Mouse (Mus musculus) right cerebral cortex, postnatal 25 days (tissue): Measurements from ENCODE around the gene AI593442.

Source experiments
- DNase-seq: peaks from one replicate; pipeline ENCODE4 v3.0.0; 2022

The AI593442 gene

DNA sequence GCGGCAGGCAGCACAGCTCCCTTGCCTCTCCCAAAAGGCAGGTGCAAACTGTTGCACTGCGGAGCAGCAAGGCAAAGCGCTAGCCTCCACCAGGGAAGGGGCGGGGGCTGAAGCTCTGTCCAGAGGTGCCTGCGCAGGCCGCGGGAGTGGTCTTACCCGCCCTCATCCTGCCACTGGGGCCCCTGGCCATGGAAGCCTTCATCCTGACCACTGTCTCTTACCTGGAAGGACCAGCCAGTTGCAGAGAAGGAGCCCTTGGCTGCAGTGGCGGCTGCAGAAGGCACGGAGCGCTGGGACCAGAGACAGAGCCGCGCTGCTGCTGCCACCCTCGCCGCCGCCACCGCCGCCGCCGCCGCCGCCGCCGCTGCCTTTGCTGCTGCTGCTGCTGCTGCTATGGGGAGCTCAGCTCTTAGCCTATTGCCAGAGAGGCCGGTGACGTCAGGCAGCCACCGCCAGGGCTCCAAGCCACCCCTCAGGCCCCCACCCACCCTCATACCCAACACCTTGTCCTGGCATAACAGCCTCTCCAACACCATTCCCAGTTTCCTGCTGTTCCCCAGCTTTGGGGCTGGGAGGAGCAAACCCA lies at the start of gene AI593442:
Gene AI593442, minus strand, starts transcription at position 419 of the 586 bp plus-strand sequence.
- peak; percentile 85 for DNase-seq

DNA sequence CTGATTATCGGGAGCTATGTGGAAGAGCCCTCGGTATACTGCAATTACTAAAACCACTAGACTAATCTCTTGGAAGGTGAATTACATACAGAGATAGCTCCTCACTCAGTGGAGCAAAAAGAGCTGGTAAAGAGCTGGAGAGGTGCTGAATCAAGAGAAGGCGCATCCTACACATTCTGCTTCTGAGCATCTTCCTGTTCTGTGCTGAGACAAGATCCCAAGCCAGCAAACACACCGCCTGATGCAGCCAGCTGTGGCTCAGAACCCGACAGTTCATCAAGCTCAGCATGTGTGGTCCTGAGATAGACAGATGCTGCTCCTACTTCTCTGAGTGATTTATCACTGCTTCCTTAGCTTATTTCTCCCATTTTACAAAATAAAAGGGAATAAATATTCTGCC lies 49.2 kb upstream of the AI593442 start:
- no peak for DNase-seq

DNA sequence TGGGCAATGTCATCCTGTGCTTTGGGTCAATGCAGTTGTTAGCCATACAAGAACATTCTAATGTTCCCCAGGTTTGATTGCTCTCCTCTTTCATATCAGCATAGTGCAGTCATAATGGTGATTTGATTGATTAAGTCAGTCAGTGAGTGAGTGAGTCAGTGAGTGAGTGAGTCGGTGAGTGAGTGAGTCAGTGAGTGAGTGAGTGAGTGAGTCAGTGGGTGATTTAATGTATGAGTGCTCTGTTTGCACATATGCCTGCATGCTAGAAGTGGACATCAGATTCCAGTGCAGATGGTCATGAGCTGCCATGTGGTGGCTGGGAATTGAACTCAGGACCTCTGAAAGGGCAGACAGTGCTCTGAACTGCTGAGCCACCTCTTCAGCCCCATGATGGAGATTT lies 43.0 kb upstream of the AI593442 start:
- DNase-seq = no peak

DNA sequence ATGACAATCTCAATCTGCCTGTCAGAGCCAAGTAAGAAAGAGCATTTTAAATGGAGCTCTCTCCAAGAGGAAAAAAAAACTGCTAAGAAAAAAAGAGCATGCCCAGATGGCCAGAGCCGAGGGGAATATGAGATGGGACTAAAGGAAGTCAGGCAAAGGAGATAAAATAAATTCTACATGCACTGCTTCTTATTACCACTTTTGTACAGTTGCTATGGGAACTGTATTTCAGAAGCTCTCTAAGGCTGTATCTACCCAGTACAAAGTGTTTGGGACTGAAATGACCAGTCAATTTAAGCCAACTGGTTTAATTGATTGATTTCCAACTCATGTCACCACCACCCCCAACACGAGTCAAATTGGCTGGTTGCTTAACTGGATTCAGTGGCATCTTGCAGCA lies 40.0 kb upstream of the AI593442 start:
- no peak for DNase-seq

DNA sequence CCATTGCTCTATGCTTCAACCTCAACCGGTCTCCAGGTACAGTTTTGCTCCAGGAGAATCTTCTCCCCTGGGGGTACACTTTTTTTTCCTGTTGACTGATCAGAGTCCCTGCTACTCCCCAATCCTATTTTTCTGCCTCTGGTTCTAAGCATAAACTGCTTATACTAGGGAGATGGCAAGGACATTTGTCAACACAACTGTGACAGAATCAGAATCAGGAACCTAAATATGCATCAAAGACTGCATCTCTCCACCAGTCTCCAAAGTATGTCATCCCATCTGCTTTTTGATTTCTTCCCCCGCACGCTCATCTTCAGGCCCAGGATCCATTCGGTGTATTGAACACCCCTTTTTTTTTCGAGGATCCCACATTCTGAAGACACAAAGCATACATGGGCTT lies 456 bp upstream of the AI593442 start:
- DNase-seq = no peak

DNA sequence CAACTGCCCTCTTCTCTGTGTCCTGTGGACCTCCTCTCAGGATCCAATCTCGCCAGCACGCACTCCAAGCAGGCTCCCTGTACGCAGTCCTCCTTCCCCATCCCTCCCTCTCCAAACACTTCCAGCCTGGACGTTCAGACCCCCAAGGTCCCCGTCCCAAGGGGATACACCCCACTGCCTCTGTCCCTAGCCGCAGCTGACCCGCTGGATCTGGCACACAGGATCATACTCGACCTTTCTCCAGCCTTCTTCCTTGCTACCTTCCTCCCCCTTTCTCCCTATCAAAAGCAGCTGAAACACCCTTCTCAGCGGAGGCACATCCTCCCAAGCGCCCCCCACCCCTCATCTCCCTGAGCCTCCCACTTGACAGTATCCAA lies 753 bp downstream of the AI593442 start:
- DNase-seq = no peak

DNA sequence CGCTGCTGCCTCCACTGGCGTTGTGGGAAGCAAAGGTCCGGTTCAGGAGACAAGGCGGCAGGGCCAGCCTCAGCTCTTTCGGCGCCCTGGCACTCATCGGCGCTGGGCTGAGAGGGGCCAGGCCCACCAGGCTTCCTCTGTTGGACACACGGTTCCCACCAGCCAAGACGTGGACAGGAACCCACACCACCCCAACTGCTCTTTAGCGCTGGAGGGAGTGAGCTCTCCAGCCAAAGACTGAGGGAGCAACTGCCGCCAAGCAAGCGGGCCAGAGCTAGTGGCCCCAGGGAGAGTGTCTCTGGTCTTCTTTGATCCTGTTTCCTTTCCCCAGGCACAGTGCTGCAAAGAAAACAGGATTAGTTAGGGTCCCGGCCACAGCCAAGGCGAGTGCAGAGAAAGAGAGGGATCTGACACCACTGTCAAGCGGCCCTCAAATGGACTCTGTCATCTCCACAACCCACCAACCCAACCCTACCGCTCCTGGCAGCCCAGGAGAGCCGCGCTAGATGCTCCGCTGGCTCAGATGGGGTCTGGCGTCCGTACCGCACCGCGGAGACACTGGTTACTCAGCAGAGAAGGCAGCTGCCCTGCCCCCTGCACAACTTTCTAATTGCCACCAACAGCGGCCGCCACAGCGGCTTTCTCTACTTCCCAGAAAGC lies 1.3 kb downstream of the AI593442 start:
- peak; percentile 57 for DNase-seq

DNA sequence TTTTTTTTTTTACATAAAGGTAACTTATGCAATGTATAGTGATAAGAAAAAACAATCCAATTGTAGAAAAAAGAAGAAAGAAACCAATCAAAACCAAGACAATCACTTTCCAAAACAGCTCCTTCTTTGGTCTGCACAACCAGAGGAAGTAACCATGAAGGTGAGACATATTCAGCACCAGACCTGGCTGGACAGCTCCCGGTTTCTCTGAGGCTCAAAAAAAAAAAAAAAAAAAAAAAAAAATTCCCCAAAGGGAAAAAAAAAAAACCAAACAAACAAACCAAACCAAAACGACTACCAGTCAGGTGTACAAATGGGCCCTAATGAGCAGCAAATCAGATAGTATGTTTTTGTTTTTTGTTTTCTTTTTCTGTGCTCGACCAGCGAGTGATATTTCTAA lies 3.0 kb downstream of the AI593442 start:
- DNase-seq = no peak

DNA sequence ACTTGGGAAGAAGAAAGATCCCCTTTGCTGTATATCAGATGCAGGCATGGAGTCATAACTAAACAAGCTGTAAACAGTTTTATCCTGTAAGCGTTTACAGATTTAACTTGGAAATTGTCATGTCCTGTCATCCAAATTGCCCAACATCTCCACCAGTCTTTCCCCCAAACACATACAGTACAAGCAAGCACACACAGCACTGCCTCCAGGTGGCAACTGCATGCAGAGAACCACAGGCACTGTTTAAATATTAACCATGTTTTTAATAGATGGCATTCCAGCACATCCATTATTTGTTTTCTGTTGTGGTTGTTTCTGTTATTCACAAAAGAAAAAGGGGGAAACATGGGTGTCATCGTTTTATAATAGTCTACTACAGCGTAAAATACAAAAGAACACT lies 3.6 kb downstream of the AI593442 start:
- peak; percentile 10 for DNase-seq

DNA sequence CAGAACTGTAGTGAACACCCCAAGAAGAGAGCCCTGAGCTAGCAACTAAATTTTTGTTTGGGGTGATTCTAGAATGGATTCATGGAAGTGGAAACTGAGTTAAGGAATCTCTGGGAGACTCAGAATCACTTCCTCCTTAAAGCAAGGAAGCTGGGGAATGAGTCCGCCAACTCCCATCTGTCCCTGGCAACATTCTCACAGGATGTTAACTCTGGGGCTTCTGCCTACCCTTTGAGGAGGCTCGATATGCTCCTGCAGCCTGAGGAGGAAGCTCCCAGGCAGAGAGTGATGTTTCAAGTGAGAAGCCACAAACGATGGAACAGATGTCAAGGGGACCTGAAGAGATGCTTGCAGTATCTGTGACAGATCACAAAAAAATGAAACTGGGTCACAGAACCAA lies 18.2 kb downstream of the AI593442 start:
- DNase-seq = peak; percentile 36

DNA sequence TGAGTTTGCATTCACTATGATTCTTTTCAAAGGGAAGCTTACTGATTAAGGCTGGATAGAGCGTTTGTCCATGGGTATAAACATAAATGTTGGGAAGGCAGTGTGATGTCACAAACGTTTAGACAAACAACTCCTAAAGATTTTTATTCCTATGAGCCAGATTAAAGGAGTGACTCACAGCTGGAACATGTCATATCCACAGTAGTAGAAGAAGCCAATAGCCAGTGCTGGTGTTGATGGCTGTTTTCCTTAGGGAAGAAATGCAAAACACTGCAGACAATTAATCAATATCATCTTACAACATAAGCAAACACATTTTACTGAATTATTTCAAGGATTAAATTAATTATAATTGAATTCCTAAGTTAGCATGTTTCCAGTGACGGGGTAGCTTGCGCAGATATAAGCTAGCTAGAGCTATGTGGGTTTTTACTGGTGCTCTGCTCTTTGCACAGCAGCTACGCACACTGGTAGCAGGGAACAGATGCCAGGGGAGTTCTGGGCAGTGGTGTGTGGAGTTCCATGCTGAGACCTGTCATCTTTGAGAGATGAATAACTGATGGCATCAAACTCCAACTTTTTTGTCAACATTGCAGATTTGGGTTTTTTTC lies 29.1 kb downstream of the AI593442 start:
- no peak for DNase-seq

DNA sequence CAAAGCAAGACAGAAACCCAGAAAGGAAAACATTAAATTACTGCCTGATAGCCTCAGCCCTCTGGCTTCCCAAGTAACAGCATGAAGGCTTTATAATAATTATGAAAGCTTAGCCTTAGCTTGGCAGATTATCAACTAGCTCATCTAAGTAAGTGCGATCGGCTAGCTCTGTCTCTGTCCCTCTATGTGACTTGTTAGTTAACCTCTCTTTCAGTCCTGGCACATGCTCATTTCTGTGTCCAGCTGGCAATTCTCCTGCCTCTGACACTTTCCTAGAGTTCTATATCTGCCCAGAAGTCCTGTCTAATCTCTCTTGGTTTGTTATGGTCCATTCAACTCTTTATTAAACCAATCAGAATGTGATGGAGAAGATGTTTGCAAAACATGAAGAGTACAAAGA lies 34.3 kb downstream of the AI593442 start:
- no peak for DNase-seq

DNA sequence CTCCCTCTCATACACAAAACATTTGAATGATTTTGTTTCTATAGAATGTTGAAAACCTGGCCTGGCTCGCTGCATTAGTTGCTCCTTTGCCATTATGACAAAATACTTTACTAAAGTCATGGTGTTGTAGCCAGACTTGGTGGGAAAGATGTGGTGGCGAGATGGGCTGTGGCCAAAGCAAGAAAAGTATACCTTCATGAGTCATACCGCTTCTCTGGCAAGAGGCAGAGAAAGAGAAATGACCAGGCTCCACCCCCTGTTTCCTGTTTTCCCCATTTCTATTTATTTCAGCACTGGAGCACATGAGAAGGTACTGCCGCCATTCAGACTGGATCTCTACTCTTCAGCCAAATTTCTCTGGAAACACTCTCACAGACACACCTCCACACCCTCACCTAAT lies 35.0 kb downstream of the AI593442 start:
- DNase-seq = no peak

DNA sequence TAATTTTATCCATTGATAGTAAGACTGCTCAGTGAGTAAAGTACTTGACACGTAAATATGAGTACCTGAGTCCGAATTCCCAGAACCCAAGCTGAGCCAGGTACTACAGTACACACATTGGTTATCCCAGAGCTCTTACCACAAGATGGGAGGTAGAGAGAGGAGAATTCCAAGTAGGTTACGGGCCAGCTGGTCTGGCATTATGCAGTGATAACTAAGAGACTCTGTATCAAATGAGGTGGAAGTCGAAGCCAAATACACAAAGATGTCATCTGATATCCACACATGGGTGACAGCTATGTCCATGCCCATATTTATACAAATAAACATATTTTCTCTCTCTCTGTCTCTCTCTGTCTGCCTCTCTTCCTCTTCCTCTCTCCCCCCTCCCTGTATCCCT lies 35.4 kb downstream of the AI593442 start:
- DNase-seq = no peak

DNA sequence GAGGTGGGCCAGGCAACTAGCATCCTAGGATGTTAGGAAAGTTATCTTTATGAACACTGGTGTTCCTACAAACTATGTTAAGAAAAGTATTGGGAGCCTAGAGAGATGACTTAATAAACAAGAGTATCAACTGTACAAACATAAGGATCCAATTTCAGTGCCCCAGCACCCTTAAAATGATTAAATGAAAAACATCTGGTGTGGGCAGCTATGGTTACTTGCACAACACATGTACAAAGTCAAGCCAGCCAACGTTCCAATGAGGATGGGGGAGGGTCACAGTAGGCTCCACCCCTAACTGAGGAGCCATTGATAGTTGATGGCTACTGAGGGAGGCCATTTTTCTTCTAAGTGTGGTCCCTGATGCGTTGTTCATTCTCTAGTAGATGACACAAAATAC lies 43.6 kb downstream of the AI593442 start:
- DNase-seq = no peak

DNA sequence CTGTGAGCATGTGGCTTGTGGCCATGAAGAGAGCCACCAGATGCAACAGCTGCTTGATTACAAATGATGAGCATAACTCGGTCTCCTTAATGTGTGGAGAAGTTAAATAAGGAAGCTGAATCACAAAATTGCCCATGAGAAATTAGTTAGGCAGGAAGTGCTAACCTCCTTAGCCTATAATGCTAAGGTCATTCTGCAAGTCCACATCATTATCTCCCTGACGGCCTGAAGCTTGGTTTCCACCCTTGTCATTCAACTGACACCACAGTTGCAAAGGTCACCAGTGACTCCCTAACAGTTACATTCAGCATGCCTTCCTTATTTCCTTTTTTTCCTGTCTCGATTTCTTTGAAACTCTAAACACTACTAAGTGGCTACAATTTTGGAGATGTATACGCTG lies 55.7 kb downstream of the AI593442 start:
- no peak for DNase-seq
